Mouse (Mus musculus): ENCODE results near the gene Dip2c. TPM values are rescaled to one million over a fixed set of nuclear protein-coding genes. Genes with fewer than 3 reads are reported as not detected.

Dip2c gene
- total and polyA plus RNA-seq, 3 experiments = under 0.01 TPM; not detected in 2

GRCm38 (mm10) chr13:9265516-9265915 lies 10.8 kb upstream of the Dip2c start:
- Histone ChIP-seq H3K36me3 (replicated peaks) (no peaks in the 10 kb centered on the region), H3K27me3 (ENCODE audit: insufficient read depth, low read length) (no peaks in the 10 kb centered on the region), H3K9me3 (replicated peaks) (no peaks in the 10 kb centered on the region), H3K4me1 (ENCODE audit: insufficient read depth, low read depth, low read length) (no peaks in the 10 kb centered on the region), H3K4me3 (ENCODE audit: low read depth, low read length) (no peak overlapping the region)
- no peak for DNase-seq (ENCODE audit: low spot score)
- TF ChIP-seq CTCF (IDR thresholded peaks at IDR 0.05; ENCODE audit: low read depth, low read length) (no peak), GATA2 (IDR thresholded peaks at IDR 0.05; ENCODE audit: borderline replicate concordance, low read depth, low read length) (no peak), TAL1 (conservative IDR thresholded peaks at IDR 0.05; ENCODE audit: low read depth, low read length) (no peak)
- ATAC-seq (ENCODE audit: extremely low read depth, insufficient number of reproducible peaks, low FRiP score, poor library complexity, severe bottlenecking) = no peak

- DNase-seq (ENCODE audit: low spot score) (no peak), ATAC-seq (ENCODE audit: extremely low read depth, insufficient number of reproducible peaks, low FRiP score, poor library complexity, severe bottlenecking) (no peak)
- peaks cover 6% of the 10 kb centered on the region for H3K9me3 ChIP-seq (replicated peaks)
- no peaks in the 10 kb centered on the region for H3K36me3 ChIP-seq (replicated peaks)
- H3K4me1 ChIP-seq (ENCODE audit: insufficient read depth, low read depth, low read length) = no peaks in the 10 kb centered on the region
- no peak for TF ChIP-seq CTCF (IDR thresholded peaks at IDR 0.05; ENCODE audit: low read depth, low read length)
- TF ChIP-seq GATA1 (IDR thresholded peaks at IDR 0.05; ENCODE audit: borderline replicate concordance, low read length) = no peak
- no peak for TF ChIP-seq GATA2 (IDR thresholded peaks at IDR 0.05; ENCODE audit: borderline replicate concordance, low read depth, low read length)
- no peak for TF ChIP-seq TAL1 (conservative IDR thresholded peaks at IDR 0.05; ENCODE audit: low read depth, low read length)
- TF ChIP-seq POLR2AphosphoS5 (IDR thresholded peaks at IDR 0.05; ENCODE audit: insufficient replicate concordance, low read depth, low read length) = no peak
- no peaks in the 10 kb centered on the region for H3K27me3 ChIP-seq (ENCODE audit: insufficient read depth, low read length)
- H3K4me3 ChIP-seq (ENCODE audit: low read depth, low read length) = no peak overlapping the region
These were observed 710 bp downstream of the Dip2c start for GRCm38 (mm10) chr13:9276856-9277620.

GRCm38 (mm10) chr13:9277621-9277960 lies 1.3 kb downstream of the Dip2c start:
- no peaks in the 10 kb centered on the region for H3K4me1 ChIP-seq (ENCODE audit: insufficient read depth, low read depth, low read length)
- DNase-seq (ENCODE audit: low spot score) (no peak), ATAC-seq (ENCODE audit: extremely low read depth, insufficient number of reproducible peaks, low FRiP score, poor library complexity, severe bottlenecking) (no peak)
- no peak overlapping the region for H3K4me3 ChIP-seq (ENCODE audit: low read depth, low read length)
- peaks cover 6% of the 10 kb centered on the region for H3K9me3 ChIP-seq (replicated peaks)
- TF ChIP-seq GATA1 (IDR thresholded peaks at IDR 0.05; ENCODE audit: borderline replicate concordance, low read length) (no peak), TAL1 (conservative IDR thresholded peaks at IDR 0.05; ENCODE audit: low read depth, low read length) (no peak), GATA2 (IDR thresholded peaks at IDR 0.05; ENCODE audit: borderline replicate concordance, low read depth, low read length) (no peak), POLR2AphosphoS5 (IDR thresholded peaks at IDR 0.05; ENCODE audit: insufficient replicate concordance, low read depth, low read length) (no peak), CTCF (IDR thresholded peaks at IDR 0.05; ENCODE audit: low read depth, low read length) (no peak)
- H3K27me3 ChIP-seq (ENCODE audit: insufficient read depth, low read length) = no peaks in the 10 kb centered on the region
- no peaks in the 10 kb centered on the region for H3K36me3 ChIP-seq (replicated peaks)

DNA sequence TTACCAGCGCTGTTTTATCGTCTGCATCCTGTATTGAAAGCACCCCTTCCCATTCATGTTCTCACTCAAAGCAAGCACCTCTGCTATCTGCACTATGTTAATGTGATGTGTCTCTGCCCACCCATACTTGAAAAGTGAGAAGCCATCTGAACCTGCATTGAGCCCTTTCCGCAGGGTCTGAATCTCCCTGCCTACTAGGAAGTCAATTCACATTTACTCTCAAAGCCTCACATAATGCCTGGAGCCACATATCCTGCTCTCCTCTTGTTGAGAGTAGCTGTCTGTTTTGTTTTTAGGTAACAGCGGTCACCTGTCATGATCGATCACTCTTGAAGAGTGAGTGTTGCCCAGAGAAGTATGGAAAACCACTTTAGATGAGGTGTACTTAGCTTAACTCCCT lies 2.3 kb downstream of the Dip2c start:
- Histone ChIP-seq H3K27me3 (ENCODE audit: insufficient read depth, low read length) (no peaks in the 10 kb centered on the region), H3K4me1 (ENCODE audit: insufficient read depth, low read depth, low read length) (no peaks in the 10 kb centered on the region), H3K4me3 (ENCODE audit: low read depth, low read length) (no peak overlapping the region), H3K36me3 (replicated peaks) (no peaks in the 10 kb centered on the region), H3K9me3 (replicated peaks) (peaks cover 6% of the 10 kb centered on the region)
- DNase-seq (ENCODE audit: low spot score) = no peak
- no peak for ATAC-seq (ENCODE audit: extremely low read depth, insufficient number of reproducible peaks, low FRiP score, poor library complexity, severe bottlenecking)
- TF ChIP-seq GATA2 (IDR thresholded peaks at IDR 0.05; ENCODE audit: borderline replicate concordance, low read depth, low read length) (no peak), CTCF (IDR thresholded peaks at IDR 0.05; ENCODE audit: low read depth, low read length) (no peak), TAL1 (conservative IDR thresholded peaks at IDR 0.05; ENCODE audit: low read depth, low read length) (no peak), GATA1 (IDR thresholded peaks at IDR 0.05; ENCODE audit: borderline replicate concordance, low read length) (no peak), POLR2AphosphoS5 (IDR thresholded peaks at IDR 0.05; ENCODE audit: insufficient replicate concordance, low read depth, low read length) (no peak)

- Histone ChIP-seq H3K4me1 (ENCODE audit: insufficient read depth, low read depth, low read length) (no peaks in the 10 kb centered on the region), H3K36me3 (replicated peaks) (no peaks in the 10 kb centered on the region), H3K4me3 (ENCODE audit: low read depth, low read length) (no peak overlapping the region), H3K9me3 (replicated peaks) (no peaks in the 10 kb centered on the region), H3K27me3 (ENCODE audit: insufficient read depth, low read length) (no peaks in the 10 kb centered on the region)
- DNase-seq (ENCODE audit: low spot score) (no peak), ATAC-seq (ENCODE audit: extremely low read depth, insufficient number of reproducible peaks, low FRiP score, poor library complexity, severe bottlenecking) (no peak)
- TF ChIP-seq GATA2 (IDR thresholded peaks at IDR 0.05; ENCODE audit: borderline replicate concordance, low read depth, low read length) = no peak
- TF ChIP-seq POLR2AphosphoS5 (IDR thresholded peaks at IDR 0.05; ENCODE audit: insufficient replicate concordance, low read depth, low read length) = no peak
- no peak for TF ChIP-seq TAL1 (conservative IDR thresholded peaks at IDR 0.05; ENCODE audit: low read depth, low read length)
- no peak for TF ChIP-seq CTCF (IDR thresholded peaks at IDR 0.05; ENCODE audit: low read depth, low read length)
- TF ChIP-seq GATA1 (IDR thresholded peaks at IDR 0.05; ENCODE audit: borderline replicate concordance, low read length) = no peak
These were observed 6.7 kb downstream of the Dip2c start for GRCm38 (mm10) chr13:9283050-9283449.

DNA sequence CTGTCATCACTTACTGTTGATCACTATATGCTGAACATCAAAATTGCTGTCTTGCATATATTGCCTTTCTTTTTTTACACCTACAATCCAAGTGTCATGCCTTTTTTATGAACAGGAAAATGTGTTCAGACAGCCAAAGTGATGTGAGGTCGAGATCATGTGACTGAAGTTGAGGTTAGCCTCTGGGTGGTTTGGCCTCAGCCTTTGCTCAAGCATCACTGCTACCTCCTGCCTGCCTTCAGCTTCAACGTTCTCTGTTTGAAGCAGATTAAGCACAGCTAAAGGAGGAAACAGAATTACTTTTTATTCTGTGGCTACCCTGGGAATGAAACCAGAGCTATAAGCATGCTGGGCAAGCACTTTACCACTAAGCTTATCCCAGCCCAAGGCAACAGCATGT lies 13.6 kb downstream of the Dip2c start:
- Histone ChIP-seq H3K27me3 (ENCODE audit: insufficient read depth, low read length) (no peaks in the 10 kb centered on the region), H3K9me3 (replicated peaks) (no peaks in the 10 kb centered on the region), H3K36me3 (replicated peaks) (no peaks in the 10 kb centered on the region), H3K4me1 (ENCODE audit: insufficient read depth, low read depth, low read length) (no peaks in the 10 kb centered on the region), H3K4me3 (ENCODE audit: low read depth, low read length) (no peak overlapping the region)
- DNase-seq (ENCODE audit: low spot score) (no peak), ATAC-seq (ENCODE audit: extremely low read depth, insufficient number of reproducible peaks, low FRiP score, poor library complexity, severe bottlenecking) (no peak)
- TF ChIP-seq GATA2 (IDR thresholded peaks at IDR 0.05; ENCODE audit: borderline replicate concordance, low read depth, low read length) (no peak), CTCF (IDR thresholded peaks at IDR 0.05; ENCODE audit: low read depth, low read length) (no peak), POLR2AphosphoS5 (IDR thresholded peaks at IDR 0.05; ENCODE audit: insufficient replicate concordance, low read depth, low read length) (no peak), GATA1 (IDR thresholded peaks at IDR 0.05; ENCODE audit: borderline replicate concordance, low read length) (no peak), TAL1 (conservative IDR thresholded peaks at IDR 0.05; ENCODE audit: low read depth, low read length) (no peak)
